Mouse (Mus musculus): Measurements from ENCODE around the gene Lrrc3b. TPM values are rescaled to one million over a fixed set of nuclear protein-coding genes. Genes with fewer than 3 reads are reported as not detected.
A peak's percentile ranks its signal among the peaks of the same experiment; 100 is the strongest.

Lrrc3b gene
- polyA plus RNA-seq, 1 experiment, result 4.6 TPM

GRCm38 (mm10) chr14:15355512-15355911 lies 83.3 kb downstream of the Lrrc3b start:
- Histone ChIP-seq H3K4me1 (ENCODE audit: control insufficient read depth, insufficient read depth, low read length) (no peaks in the 10 kb centered on the region), H3K4me3 (replicated peaks; ENCODE audit: extremely low read depth, low read depth, low read length) (no peak overlapping the region)
- 24% methylated on average over 3 of the region's 3 CpGs for WGBS
- peak; percentile 53 for DNase-seq
- no peak for TF ChIP-seq POLR2A (IDR thresholded peaks at IDR 0.05; ENCODE audit: borderline replicate concordance, extremely low read depth, low read depth, low read length)
- peak; percentile 68 for TF ChIP-seq CTCF (IDR thresholded peaks at IDR 0.05; ENCODE audit: insufficient read depth, low read length)

GRCm38 (mm10) chr14:15354299-15354698 lies 84.5 kb downstream of the Lrrc3b start:
- TF ChIP-seq CTCF (IDR thresholded peaks at IDR 0.05; ENCODE audit: insufficient read depth, low read length), result no peak
- no peak for TF ChIP-seq POLR2A (IDR thresholded peaks at IDR 0.05; ENCODE audit: borderline replicate concordance, extremely low read depth, low read depth, low read length)
- no peak overlapping the region for H3K4me3 ChIP-seq (replicated peaks; ENCODE audit: extremely low read depth, low read depth, low read length)
- 35% methylated on average over 5 of the region's 5 CpGs for WGBS
- H3K4me1 ChIP-seq (ENCODE audit: control insufficient read depth, insufficient read depth, low read length), result no peaks in the 10 kb centered on the region
- no peak for DNase-seq

GRCm38 (mm10) chr14:15333130-15333529 lies 105.7 kb downstream of the Lrrc3b start:
- H3K4me1 ChIP-seq (ENCODE audit: control insufficient read depth, insufficient read depth, low read length), result no peaks in the 10 kb centered on the region
- no peak for TF ChIP-seq CTCF (IDR thresholded peaks at IDR 0.05; ENCODE audit: insufficient read depth, low read length)
- no peak for TF ChIP-seq POLR2A (IDR thresholded peaks at IDR 0.05; ENCODE audit: borderline replicate concordance, extremely low read depth, low read depth, low read length)
- no peak for DNase-seq
- H3K4me3 ChIP-seq (replicated peaks; ENCODE audit: extremely low read depth, low read depth, low read length), result no peak overlapping the region
- WGBS, result 62% methylated on average over 2 of the region's 2 CpGs

GRCm38 (mm10) chr14:15331370-15331769 lies 107.4 kb downstream of the Lrrc3b start:
- DNase-seq, result no peak
- H3K4me3 ChIP-seq (replicated peaks; ENCODE audit: extremely low read depth, low read depth, low read length), result no peak overlapping the region
- 19% methylated on average over 1 of the region's 1 CpGs for WGBS
- TF ChIP-seq POLR2A (IDR thresholded peaks at IDR 0.05; ENCODE audit: borderline replicate concordance, extremely low read depth, low read depth, low read length), result no peak
- TF ChIP-seq CTCF (IDR thresholded peaks at IDR 0.05; ENCODE audit: insufficient read depth, low read length), result no peak
- no peaks in the 10 kb centered on the region for H3K4me1 ChIP-seq (ENCODE audit: control insufficient read depth, insufficient read depth, low read length)

GRCm38 (mm10) chr14:15330155-15330554 lies 108.6 kb downstream of the Lrrc3b start:
- WGBS, result 67% methylated on average over 1 of the region's 1 CpGs
- TF ChIP-seq POLR2A (IDR thresholded peaks at IDR 0.05; ENCODE audit: borderline replicate concordance, extremely low read depth, low read depth, low read length), result no peak
- no peak for TF ChIP-seq CTCF (IDR thresholded peaks at IDR 0.05; ENCODE audit: insufficient read depth, low read length)
- DNase-seq, result no peak
- Histone ChIP-seq H3K4me1 (ENCODE audit: control insufficient read depth, insufficient read depth, low read length) (no peaks in the 10 kb centered on the region), H3K4me3 (replicated peaks; ENCODE audit: extremely low read depth, low read depth, low read length) (no peak overlapping the region)

- H3K4me1 ChIP-seq (ENCODE audit: control insufficient read depth, insufficient read depth, low read length), result no peaks in the 10 kb centered on the region
- WGBS, result 73% methylated on average over 1 of the region's 1 CpGs
- no peak for DNase-seq
- no peak overlapping the region for H3K4me3 ChIP-seq (replicated peaks; ENCODE audit: extremely low read depth, low read depth, low read length)
- TF ChIP-seq POLR2A (IDR thresholded peaks at IDR 0.05; ENCODE audit: borderline replicate concordance, extremely low read depth, low read depth, low read length), result no peak
- TF ChIP-seq CTCF (IDR thresholded peaks at IDR 0.05; ENCODE audit: insufficient read depth, low read length), result no peak
Observed at GRCm38 (mm10) chr14:15325872-15326271, 112.9 kb downstream of the Lrrc3b start.

- WGBS, result 85% methylated on average over 9 of the region's 9 CpGs
- no peak for DNase-seq
- no peak overlapping the region for H3K4me3 ChIP-seq (replicated peaks; ENCODE audit: extremely low read depth, low read depth, low read length)
- no peaks in the 10 kb centered on the region for H3K4me1 ChIP-seq (ENCODE audit: control insufficient read depth, insufficient read depth, low read length)
- no peak for TF ChIP-seq CTCF (IDR thresholded peaks at IDR 0.05; ENCODE audit: insufficient read depth, low read length)
- no peak for TF ChIP-seq POLR2A (IDR thresholded peaks at IDR 0.05; ENCODE audit: borderline replicate concordance, extremely low read depth, low read depth, low read length)
Observed at GRCm38 (mm10) chr14:15322441-15323123, 116.2 kb downstream of the Lrrc3b start.

GRCm38 (mm10) chr14:15319399-15319915 lies 119.3 kb downstream of the Lrrc3b start:
- H3K4me1 ChIP-seq (ENCODE audit: control insufficient read depth, insufficient read depth, low read length), result no peaks in the 10 kb centered on the region
- DNase-seq, result no peak
- H3K4me3 ChIP-seq (replicated peaks; ENCODE audit: extremely low read depth, low read depth, low read length), result no peak overlapping the region
- TF ChIP-seq POLR2A (IDR thresholded peaks at IDR 0.05; ENCODE audit: borderline replicate concordance, extremely low read depth, low read depth, low read length) (no peak), CTCF (IDR thresholded peaks at IDR 0.05; ENCODE audit: insufficient read depth, low read length) (no peak)

- no peak for DNase-seq
- no peak overlapping the region for H3K4me3 ChIP-seq (replicated peaks; ENCODE audit: extremely low read depth, low read depth, low read length)
- 67% methylated on average over 2 of the region's 2 CpGs for WGBS
- no peak for TF ChIP-seq CTCF (IDR thresholded peaks at IDR 0.05; ENCODE audit: insufficient read depth, low read length)
- no peak for TF ChIP-seq POLR2A (IDR thresholded peaks at IDR 0.05; ENCODE audit: borderline replicate concordance, extremely low read depth, low read depth, low read length)
- no peaks in the 10 kb centered on the region for H3K4me1 ChIP-seq (ENCODE audit: control insufficient read depth, insufficient read depth, low read length)
Observed at GRCm38 (mm10) chr14:15308576-15308975, 130.2 kb downstream of the Lrrc3b start.

Measured in lung, adult 2 months (tissue).